Mouse (Mus musculus): Measurements from ENCODE around the gene Pam. TPM values are rescaled to one million over a fixed set of nuclear protein-coding genes. Genes with fewer than 3 reads are reported as not detected.

The Pam gene
- total and polyA plus RNA-seq, 3 experiments = not detected

DNA sequence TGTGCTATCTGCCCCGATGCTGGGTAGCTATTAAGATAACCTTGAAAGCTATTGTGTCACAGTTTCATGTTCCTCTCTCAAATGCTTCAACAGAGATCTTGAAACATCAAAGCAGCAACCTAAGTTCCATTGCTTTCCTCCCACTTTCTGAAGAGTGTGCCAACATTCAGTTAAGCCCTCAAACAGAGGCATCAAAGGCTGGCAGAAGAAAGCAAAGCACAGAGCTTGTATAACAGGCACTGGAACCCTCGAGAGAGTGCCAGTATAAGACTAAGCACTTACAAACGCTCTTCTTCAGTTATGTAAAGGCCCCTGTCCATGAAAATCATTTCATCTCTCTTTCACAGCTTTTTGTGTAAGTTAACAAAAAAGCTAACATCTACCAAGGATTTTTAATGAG lies 241.2 kb downstream of the Pam start:
- Histone ChIP-seq H3K27me3 (ENCODE audit: control insufficient read depth in 1 of 2, insufficient read depth in 2 of 2, low read length in 2 of 2) (no peaks in the 10 kb centered on the region), H3K4me3 (ENCODE audit: control insufficient read depth in 1 of 2, insufficient read depth in 1 of 2, low read depth in 2 of 2, low read length in 2 of 2) (no peak overlapping the region), H3K79me2 (ENCODE audit: control insufficient read depth, insufficient read depth, low read length, poor library complexity) (no peaks in the 10 kb centered on the region), H3K9ac (ENCODE audit: control insufficient read depth, low read depth, low read length, poor library complexity, severe bottlenecking) (no peak overlapping the region), H3K9me3 (replicated peaks; ENCODE audit: insufficient read depth, low read length) (no peaks in the 10 kb centered on the region), H3K36me3 (ENCODE audit: control insufficient read depth in 1 of 2, insufficient read depth in 2 of 2, low read length in 2 of 2) (no peaks in the 10 kb centered on the region), H3K27ac (ENCODE audit: control insufficient read depth, low read depth, low read length) (no peak overlapping the region), H3K4me1 (ENCODE audit: control insufficient read depth in 1 of 2, insufficient read depth in 2 of 2, low read length in 2 of 2) (no peaks in the 10 kb centered on the region)
- TF ChIP-seq ZMIZ1 (IDR thresholded peaks at IDR 0.05; ENCODE audit: low read depth, low read length) (no peak), BHLHE40 (IDR thresholded peaks at IDR 0.05; ENCODE audit: borderline replicate concordance, low read depth, low read length) (no peak), UBTF (IDR thresholded peaks at IDR 0.05; ENCODE audit: borderline replicate concordance, insufficient read depth, low read depth, low read length) (no peak), GATA1 (IDR thresholded peaks at IDR 0.05; ENCODE audit: low read depth, low read length) (no peak), MAZ (IDR thresholded peaks at IDR 0.05; ENCODE audit: low read depth, low read length) (no peak), E2F4 (IDR thresholded peaks at IDR 0.05; ENCODE audit: borderline replicate concordance, low read depth, low read length) (no peak), ZKSCAN1 (IDR thresholded peaks at IDR 0.05; ENCODE audit: low read depth, low read length) (no peak), MXI1 (IDR thresholded peaks at IDR 0.05; ENCODE audit: low read depth, low read length) (no peak), RCOR1 (IDR thresholded peaks at IDR 0.05; ENCODE audit: low read depth, low read length) (no peak), KAT2A (conservative IDR thresholded peaks at IDR 0.05; ENCODE audit: low read depth, low read length) (no peak), CHD2 (IDR thresholded peaks at IDR 0.05; ENCODE audit: low read length) (no peak), TBP (IDR thresholded peaks at IDR 0.05; ENCODE audit: low read depth, low read length) (no peak), RAD21 (IDR thresholded peaks at IDR 0.05; ENCODE audit: low read depth, low read length) (no peak), MEF2A (IDR thresholded peaks at IDR 0.05; ENCODE audit: extremely low read depth, insufficient replicate concordance, low read depth, low read length, poor library complexity, severe bottlenecking) (no peak), USF2 (IDR thresholded peaks at IDR 0.05; ENCODE audit: borderline replicate concordance in 1 of 2, insufficient read depth in 1 of 2, low read depth in 1 of 2, low read length in 2 of 2) (no peak), ZC3H11A (IDR thresholded peaks at IDR 0.05; ENCODE audit: low read depth, low read length) (no peak)
- DNase-seq (ENCODE audit: low read depth, low spot score) = no peak

DNA sequence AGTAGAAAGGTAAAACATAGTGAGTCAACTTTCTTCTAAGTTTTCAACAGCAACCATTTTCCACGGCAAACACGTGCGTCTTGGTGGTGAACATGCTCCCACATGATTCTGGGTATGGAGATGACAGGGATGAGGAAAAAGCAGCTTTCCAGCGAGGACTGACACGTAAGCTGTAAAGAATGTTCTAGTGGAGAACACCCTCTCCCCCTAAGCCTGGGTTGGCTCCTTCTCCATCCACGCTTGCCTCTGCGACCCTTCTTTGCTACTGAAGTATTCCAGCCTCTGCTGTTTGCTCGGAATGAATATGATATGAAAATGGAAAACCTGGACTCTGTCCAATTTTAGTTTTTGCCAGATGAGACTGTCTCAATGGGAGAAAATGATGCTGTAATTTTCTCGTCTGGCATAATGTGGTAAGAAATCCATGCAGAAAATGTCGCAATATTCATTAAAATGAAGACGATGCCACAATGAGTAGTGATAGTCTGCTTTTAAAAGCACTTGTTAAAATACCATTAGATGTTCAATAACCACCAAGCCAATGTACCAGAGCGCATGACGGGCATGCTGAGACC lies 243.8 kb downstream of the Pam start:
- H3K27me3 ChIP-seq (ENCODE audit: control insufficient read depth in 1 of 2, insufficient read depth in 2 of 2, low read length in 2 of 2) = peaks cover 0 to 2% of the 10 kb centered on the region in 2 experiments; a peak in 1 of 4 replicates
- H3K27ac ChIP-seq (ENCODE audit: control insufficient read depth, low read depth, low read length) = no peak overlapping the region
- no peaks in the 10 kb centered on the region for H3K9me3 ChIP-seq (replicated peaks; ENCODE audit: insufficient read depth, low read length)
- TF ChIP-seq MAFK (IDR thresholded peaks at IDR 0.05; ENCODE audit: borderline replicate concordance, low read depth, low read length) (no peak), CHD2 (IDR thresholded peaks at IDR 0.05; ENCODE audit: low read length) (no peak), EP300 (IDR thresholded peaks at IDR 0.05; ENCODE audit: low read depth in 1 of 2, low read length in 2 of 2) (no peak), ETS1 (IDR thresholded peaks at IDR 0.05; ENCODE audit: low read depth, low read length) (no peak), MAX (IDR thresholded peaks at IDR 0.05; ENCODE audit: low read length) (no peak), NELFE (IDR thresholded peaks at IDR 0.05; ENCODE audit: low read depth, low read length) (no peak), GABPA (IDR thresholded peaks at IDR 0.05; ENCODE audit: low read depth, low read length) (no peak), UBTF (IDR thresholded peaks at IDR 0.05; ENCODE audit: borderline replicate concordance, insufficient read depth, low read depth, low read length) (no peak), RCOR1 (IDR thresholded peaks at IDR 0.05; ENCODE audit: low read depth, low read length) (no peak), BHLHE40 (IDR thresholded peaks at IDR 0.05; ENCODE audit: borderline replicate concordance, low read depth, low read length) (no peak), TAL1 (IDR thresholded peaks at IDR 0.05; ENCODE audit: low read length) (no peak), MAZ (IDR thresholded peaks at IDR 0.05; ENCODE audit: low read depth, low read length) (no peak), MXI1 (IDR thresholded peaks at IDR 0.05; ENCODE audit: low read depth, low read length) (no peak), CTCF (IDR thresholded peaks at IDR 0.05 in 2 of 3, conservative IDR thresholded peaks at IDR 0.05 in 1 of 3; ENCODE audit: control insufficient read depth in 1 of 3, insufficient read depth in 1 of 3, low read depth in 2 of 3, low read length in 3 of 3, poor library complexity in 1 of 3, severe bottlenecking in 1 of 3) (no peak), ZNF384 (IDR thresholded peaks at IDR 0.05; ENCODE audit: low read depth, low read length) (no peak), ZC3H11A (IDR thresholded peaks at IDR 0.05; ENCODE audit: low read depth, low read length) (no peak), RAD21 (IDR thresholded peaks at IDR 0.05; ENCODE audit: low read depth, low read length) (no peak), SMC3 (IDR thresholded peaks at IDR 0.05; ENCODE audit: low read depth, low read length) (no peak), POLR2AphosphoS2 (IDR thresholded peaks at IDR 0.05; ENCODE audit: low read length) (no peak), POLR2A (IDR thresholded peaks at IDR 0.05; ENCODE audit: control insufficient read depth in 1 of 2, insufficient read depth in 1 of 2, low read depth in 1 of 2, low read length in 2 of 2, poor library complexity in 1 of 2) (no peak)
- DNase-seq (ENCODE audit: low read depth, low spot score) = no peak
- no peak overlapping the region for H3K4me3 ChIP-seq (ENCODE audit: control insufficient read depth in 1 of 2, insufficient read depth in 1 of 2, low read depth in 2 of 2, low read length in 2 of 2)
- no peaks in the 10 kb centered on the region for H3K4me1 ChIP-seq (ENCODE audit: control insufficient read depth in 1 of 2, insufficient read depth in 2 of 2, low read length in 2 of 2)
- H3K9ac ChIP-seq (ENCODE audit: control insufficient read depth, low read depth, low read length, poor library complexity, severe bottlenecking) = no peak overlapping the region
- H3K36me3 ChIP-seq (ENCODE audit: control insufficient read depth in 1 of 2, insufficient read depth in 2 of 2, low read length in 2 of 2) = no peaks in the 10 kb centered on the region
- no peaks in the 10 kb centered on the region for H3K79me2 ChIP-seq (ENCODE audit: control insufficient read depth, insufficient read depth, low read length, poor library complexity)
